Mouse (Mus musculus) limb, embryonic 14.5 days (tissue): Measurements from ENCODE around the gene Ddx39b. TPM values are rescaled to one million over a fixed set of nuclear protein-coding genes. Genes with fewer than 3 reads are reported as not detected.

ENCODE experiments used
- ATAC-seq: fragments of 200-750 bp; cut with Nextera tagmentation; 2 replicates; pipeline ENCODE4 v1.8.0; 2017; ENCODE audit warnings: low read depth, moderate number of reproducible peaks, moderate TSS enrichment; ENCODE audit not compliant: low FRiP score
- DNase-seq: peaks from one replicate; pipeline ENCODE4 v3.0.0-alpha.2; 2015; ENCODE audit warnings: low spot score
- H3K27ac ChIP-seq: fragments of 300-500 bp; sonication (generic); replicated peaks from 2 replicates; pipeline ENCODE4 v1.5.1; 2014; ENCODE audit warnings: low read depth, mild to moderate bottlenecking, low read length, moderate library complexity, mixed read lengths
- H3K27me3 ChIP-seq: fragments of 300-500 bp; sonication (generic); 2 replicates; pipeline ENCODE4 v1.6.1; 2014; ENCODE audit warnings: low read length, mixed read lengths; ENCODE audit not compliant: control insufficient read depth, insufficient read depth
- H3K36me3 ChIP-seq: fragments of 300-500 bp; sonication (generic); 2 replicates; pipeline ENCODE4 v1.6.1; 2014; ENCODE audit warnings: mild to moderate bottlenecking, low read length, moderate library complexity, mixed read lengths; ENCODE audit not compliant: control insufficient read depth, insufficient read depth
- H3K4me1 ChIP-seq: fragments of 300-500 bp; sonication (generic); 2 replicates; pipeline ENCODE4 v1.6.1; 2014; ENCODE audit warnings: antibody characterized with exemption, low read length, mixed read lengths; ENCODE audit not compliant: control insufficient read depth, insufficient read depth
- H3K4me2 ChIP-seq: fragments of 300-500 bp; sonication (generic); replicated peaks from 2 replicates; pipeline ENCODE4 v1.6.1; 2014; ENCODE audit warnings: low read depth, mild to moderate bottlenecking, low read length, moderate library complexity; ENCODE audit not compliant: severe bottlenecking
- H3K4me3 ChIP-seq: fragments of 300-500 bp; sonication (generic); replicated peaks from 2 replicates; pipeline ENCODE4 v1.5.1; 2014; ENCODE audit warnings: low read length
- H3K9ac ChIP-seq: fragments of 300-500 bp; sonication (generic); 2 replicates; pipeline ENCODE4 v1.6.1; 2014; ENCODE audit warnings: mild to moderate bottlenecking, low read depth, low read length, moderate library complexity; ENCODE audit not compliant: severe bottlenecking
- H3K9me3 ChIP-seq: fragments of 300-500 bp; sonication (generic); 2 replicates; pipeline ENCODE4 v1.6.1; 2016; ENCODE audit warnings: low read length; ENCODE audit not compliant: control insufficient read depth
- POLR2A ChIP-seq: fragments of 200-500 bp; IDR thresholded peaks from 2 replicates; pipeline ENCODE4 v1.8.0; 2012; ENCODE audit warnings: inconsistent platforms, mild to moderate bottlenecking, moderate library complexity, borderline replicate concordance; ENCODE audit not compliant: insufficient read depth, insufficient read length; ENCODE audit errors: extremely low read depth
- WGBS: fragments of 180-500 bp; shearing (Covaris S2); extraction: QIAGEN DNeasy Blood & Tissue Kit; methylation state at CpG from one replicate; pipeline ENCODE4 v1.1.7; 2014; 5-methylcytosine and 5-hydroxymethylcytosine counted together
- polyA plus RNA-seq, 2 experiments: library from polyadenylated mRNA; depleted of rRNA in 1 of 2; stranded (reverse) in 1 of 2; unstranded in 1 of 2; fragments of >200 nt; fragmentation: Nextera tagmentation in 1 of 2; extraction: Ambion mirVana in 1 of 2; gene quantifications; 2 replicates each; pipeline versions ENCODE4 v1.2.1 to v1.2.3; 2012 to 2014

The Ddx39b gene
- polyA plus RNA-seq (2012; rRNA removed) (877 and 1,003 TPM in 2 replicates), polyA plus RNA-seq (2014; fragmentation: Nextera tagmentation; extraction: Ambion mirVana) (416 and 445 TPM in 2 replicates)

DNA sequence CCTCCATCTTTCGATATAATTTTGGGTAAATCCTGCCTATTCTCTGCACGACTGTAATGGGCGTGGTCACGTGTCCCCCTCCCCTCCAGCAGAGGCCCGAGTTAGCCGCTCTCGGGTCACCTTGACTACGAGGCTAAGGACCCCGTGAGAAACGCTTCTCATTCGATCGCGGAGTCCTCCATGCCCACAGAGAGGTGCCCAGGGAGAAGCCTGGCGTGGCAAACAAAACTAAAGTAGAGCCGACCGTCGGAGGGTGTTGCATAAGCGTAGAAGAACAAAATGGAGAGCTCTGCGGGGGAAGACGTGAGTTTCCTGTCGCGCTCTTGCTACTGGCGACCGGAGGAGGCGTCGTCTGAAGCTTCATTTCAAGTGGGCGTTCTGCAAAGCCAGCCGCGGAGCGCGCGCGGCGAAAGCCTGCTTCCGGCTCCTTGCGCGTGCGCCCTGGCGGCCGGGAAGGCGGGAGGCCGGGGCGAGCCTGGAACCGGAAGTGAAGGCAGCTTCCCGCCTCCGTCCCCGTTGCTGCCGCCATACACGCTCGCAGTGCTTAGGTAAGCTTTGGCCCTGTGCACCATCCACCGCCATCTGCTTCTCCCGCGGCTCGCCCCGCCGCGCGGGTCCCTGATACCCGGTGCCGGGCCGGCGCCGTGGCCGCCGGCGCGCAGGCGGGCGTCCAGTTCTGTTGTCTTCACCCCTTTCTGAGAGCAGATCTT, at the start of gene Ddx39b:
Gene Ddx39b (plus strand): TSS at position 442 of the 710 bp plus-strand sequence.
- no peaks in the 10 kb centered on the region for H3K9me3 ChIP-seq
- H3K4me1 ChIP-seq = peaks cover 21% of the 10 kb centered on the region
- DNase-seq (peak; percentile 98), ATAC-seq (peak; percentile 93)
- WGBS = 4% methylated on average over 63 of the region's 69 CpGs
- H3K4me2 ChIP-seq = peak within 1 kb of the TSS; percentile 75
- H3K36me3 ChIP-seq = peaks cover 35% of the 10 kb centered on the region
- no peaks in the 10 kb centered on the region for H3K27me3 ChIP-seq
- peak within 1 kb of the TSS; percentile 100 for H3K4me3 ChIP-seq
- H3K27ac ChIP-seq = peak within 1 kb of the TSS; percentile 98
- H3K9ac ChIP-seq = peak within 1 kb of the TSS; percentile 100
- 0 out of 2 replicates have a peak, but pooled peaks have one; percentile 52 for TF ChIP-seq POLR2A

DNA sequence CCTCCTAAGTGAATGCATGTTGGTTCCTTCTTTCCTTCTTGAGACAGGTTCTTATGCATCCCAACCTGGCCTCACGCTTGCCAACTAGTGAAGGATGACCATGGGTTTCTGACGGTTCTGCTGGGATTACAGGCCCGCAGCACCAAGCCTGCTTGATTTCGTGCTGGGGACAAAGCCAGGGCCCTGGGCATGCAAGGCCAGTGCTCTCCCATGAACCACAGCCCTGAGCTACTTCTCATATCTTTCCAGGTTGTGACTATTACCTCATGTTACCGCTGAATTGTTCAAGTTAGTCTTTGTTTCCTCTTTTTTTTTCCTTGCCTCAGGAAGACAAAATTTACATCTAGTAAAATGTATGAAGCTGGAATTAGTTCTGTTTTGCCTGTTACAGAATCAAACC, 48.6 kb upstream of the Ddx39b start:
- no peak for TF ChIP-seq POLR2A
- Histone ChIP-seq H3K4me3 (no peak overlapping the region), H3K36me3 (no peaks in the 10 kb centered on the region), H3K9ac (no peak overlapping the region), H3K4me2 (no peak overlapping the region), H3K27me3 (peaks cover 21% of the 10 kb centered on the region), H3K4me1 (peaks cover 4% of the 10 kb centered on the region; the same call in 1 of the 2 replicates), H3K27ac (no peak overlapping the region), H3K9me3 (no peaks in the 10 kb centered on the region)
- WGBS = 86% methylated on average over 5 of the region's 5 CpGs
- no peak for ATAC-seq
- no peak for DNase-seq

DNA sequence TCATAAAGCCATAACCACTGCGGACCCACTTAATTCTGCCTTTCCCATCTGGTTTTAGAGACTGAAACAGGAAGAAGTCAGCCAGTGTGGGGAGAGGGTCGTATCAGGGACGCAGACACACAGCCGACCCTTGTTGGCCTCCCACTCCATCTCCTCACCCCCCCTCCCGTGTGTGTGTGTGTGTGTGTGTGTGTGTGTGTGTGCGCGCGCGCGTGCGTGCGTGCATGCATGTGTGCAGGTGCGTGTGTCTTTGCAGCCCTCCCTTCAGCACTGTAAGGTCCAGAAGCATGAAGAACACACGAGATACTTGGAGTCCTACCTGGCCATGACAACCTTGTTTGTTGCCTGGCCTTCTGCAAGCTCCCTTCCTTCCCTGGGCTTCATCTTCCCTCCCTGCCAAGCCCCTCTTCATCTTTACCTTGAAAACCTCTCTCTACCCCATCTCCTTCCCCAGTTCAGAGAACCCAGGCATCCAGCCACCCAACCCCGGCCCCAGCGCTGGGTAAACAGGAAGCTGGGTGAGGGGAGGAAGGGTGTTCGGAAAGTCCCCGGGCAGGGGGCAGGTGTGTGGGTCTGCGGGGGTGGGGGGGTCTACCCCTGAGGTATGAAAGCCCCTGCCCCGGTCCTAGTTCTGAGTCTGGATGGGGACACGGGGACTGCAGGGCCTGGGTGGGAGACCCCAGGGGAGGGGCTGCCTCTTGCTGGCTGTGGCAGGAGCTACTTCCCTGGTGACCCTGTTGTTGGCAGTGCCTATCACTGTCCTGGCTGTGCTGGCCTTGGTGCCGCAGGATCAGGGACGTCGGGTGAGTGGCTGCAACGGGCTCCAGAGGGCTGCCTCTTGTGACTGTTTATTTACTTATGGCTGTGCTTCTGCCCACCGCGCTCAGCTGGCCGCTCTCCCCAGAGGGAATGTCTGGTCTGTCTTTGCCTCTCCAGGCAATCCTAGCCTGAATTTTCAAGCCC, 47.4 kb upstream of the Ddx39b start, which contains the start of gene Ltb:
Gene Ltb (plus strand): TSS at position 559 of the 963 bp plus-strand sequence.
- ATAC-seq = no peak
- no peak for DNase-seq
- Histone ChIP-seq H3K4me1 (peaks cover 4% of the 10 kb centered on the region; the same call in 1 of the 2 replicates), H3K36me3 (no peaks in the 10 kb centered on the region), H3K27ac (no peak within 1 kb of the TSS), H3K4me3 (peak within 1 kb of the TSS; percentile 40), H3K9ac (no peak within 1 kb of the TSS), H3K4me2 (peak within 1 kb of the TSS; percentile 62), H3K27me3 (peaks cover 21% of the 10 kb centered on the region), H3K9me3 (no peaks in the 10 kb centered on the region)
- no peak for TF ChIP-seq POLR2A
- 59% methylated on average over 27 of the region's 28 CpGs for WGBS

DNA sequence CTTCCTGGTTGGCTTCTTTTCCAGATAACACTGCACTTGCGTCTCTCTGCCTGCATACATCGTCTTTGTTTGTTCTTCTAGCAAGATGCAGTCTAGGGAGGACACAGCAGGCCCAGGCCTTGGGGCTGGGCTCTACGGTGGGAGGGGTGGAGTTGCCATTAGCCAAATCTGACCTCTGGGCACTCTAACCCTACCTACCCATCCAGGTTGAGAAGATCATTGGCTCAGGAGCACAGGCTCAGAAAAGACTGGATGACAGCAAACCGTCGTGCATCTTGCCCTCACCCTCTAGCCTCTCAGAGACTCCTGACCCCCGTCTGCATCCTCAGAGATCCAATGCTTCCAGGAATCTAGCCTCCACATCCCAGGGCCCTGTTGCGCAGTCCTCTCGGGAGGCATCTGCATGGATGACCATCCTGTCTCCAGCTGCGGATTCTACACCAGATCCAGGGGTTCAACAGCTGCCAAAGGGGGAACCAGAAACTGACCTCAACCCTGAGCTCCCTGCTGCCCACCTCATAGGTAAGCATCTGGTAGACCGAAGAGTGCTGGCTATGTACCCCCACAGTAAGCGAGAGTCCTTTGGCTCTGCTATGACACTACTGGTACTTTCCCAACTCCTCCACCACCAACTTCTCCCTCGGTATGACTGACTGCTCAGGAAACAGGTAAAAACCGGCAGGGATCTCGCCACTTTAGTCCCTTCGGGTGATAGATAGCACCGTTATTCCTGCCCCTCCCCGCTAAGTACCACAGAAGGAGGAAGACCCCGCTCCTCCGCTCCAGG, 46.5 kb upstream of the Ddx39b start:
- DNase-seq (no peak), ATAC-seq (no peak)
- Histone ChIP-seq H3K36me3 (no peaks in the 10 kb centered on the region), H3K27me3 (peaks cover 21% of the 10 kb centered on the region), H3K9ac (peak overlapping the region; percentile 40; the same call in 1 of the 2 replicates), H3K4me2 (peak overlapping the region; percentile 62), H3K4me1 (peaks cover 4% of the 10 kb centered on the region; the same call in 1 of the 2 replicates), H3K9me3 (no peaks in the 10 kb centered on the region), H3K4me3 (peak overlapping the region; percentile 40), H3K27ac (no peak overlapping the region)
- TF ChIP-seq POLR2A = no peak
- 40% methylated on average over 18 of the region's 19 CpGs for WGBS
